Mouse (Mus musculus) adrenal gland, postnatal 10 days (tissue): ENCODE results near the gene Map2k7. TPM values are rescaled to one million over a fixed set of nuclear protein-coding genes. Genes with fewer than 3 reads are reported as not detected.
A peak's percentile ranks its signal among the peaks of the same experiment; 100 is the strongest.
"Not testable (repeated sequence)": the region's sequence is repeated elsewhere in the genome, so short reads cannot be mapped to it uniquely, and the experiment has no call there.

Source experiments
- DNase-seq: peaks from one replicate; pipeline ENCODE4 v3.0.0; 2021; ENCODE audit warnings: mixed read lengths
- total RNA-seq, 2 experiments: library from RNA; stranded (reverse); gene quantifications; 2 replicates each; pipeline ENCODE4 v1.2.3; 2021

The Map2k7 gene
- total RNA-seq, 2 experiments from 2014 or later, result 78.2 to 79.0 TPM

- DNase-seq, result no peak
Observed at GRCm38 (mm10) chr8:4226323-4226722, 12.2 kb upstream of the Map2k7 start.

- peak; percentile 80 for DNase-seq
Observed at GRCm38 (mm10) chr8:4226739-4227347, 11.7 kb upstream of the Map2k7 start, which contains the start of gene Lrrc8e. TSS of gene Lrrc8e (plus strand) at chr8:4226827.

- no peak for DNase-seq
Observed at GRCm38 (mm10) chr8:4227919-4228318, 10.6 kb upstream of the Map2k7 start.

GRCm38 (mm10) chr8:4229784-4230183 lies 8.8 kb upstream of the Map2k7 start:
- DNase-seq, result no peak

- no peak for DNase-seq
Observed at GRCm38 (mm10) chr8:4230612-4231351, 7.8 kb upstream of the Map2k7 start.

- DNase-seq, result peak; percentile 65
Observed at GRCm38 (mm10) chr8:4237814-4238433, 616 bp upstream of the Map2k7 start.

GRCm38 (mm10) chr8:4239193-4239890 lies 802 bp downstream of the Map2k7 start:
- DNase-seq, result no peak

GRCm38 (mm10) chr8:4245061-4245460 lies 6.5 kb downstream of the Map2k7 start:
- no peak for DNase-seq

GRCm38 (mm10) chr8:4245737-4246136 lies 7.2 kb downstream of the Map2k7 start:
- no peak for DNase-seq

- no peak for DNase-seq
Observed at GRCm38 (mm10) chr8:4247241-4247640, 8.7 kb downstream of the Map2k7 start.

- DNase-seq, result peak; percentile 43
Observed at GRCm38 (mm10) chr8:4247951-4248540, 9.5 kb downstream of the Map2k7 start, which contains the start of gene Tgfbr3l. TSS of gene Tgfbr3l (plus strand) at chr8:4248214.

- DNase-seq, result peak; percentile 73
Observed at GRCm38 (mm10) chr8:4249213-4249612, 10.7 kb downstream of the Map2k7 start.

- DNase-seq, result peak; percentile 92
Observed at GRCm38 (mm10) chr8:4250306-4250970, 11.9 kb downstream of the Map2k7 start.

GRCm38 (mm10) chr8:4252116-4252760 lies 13.7 kb downstream of the Map2k7 start:
- no peak for DNase-seq

GRCm38 (mm10) chr8:4252934-4253841 lies 14.6 kb downstream of the Map2k7 start, which contains the start of gene Snapc2:
TSS of gene Snapc2 (plus strand) at chr8:4253080.
- peak; percentile 98 for DNase-seq

- DNase-seq, result peak; percentile 76
Observed at GRCm38 (mm10) chr8:4254001-4254400, 15.5 kb downstream of the Map2k7 start.

- DNase-seq, result not testable (repeated sequence)
Observed at GRCm38 (mm10) chr8:4255471-4255870, 16.9 kb downstream of the Map2k7 start.

- no peak for DNase-seq
Observed at GRCm38 (mm10) chr8:4256911-4257310, 18.4 kb downstream of the Map2k7 start.

- DNase-seq, result no peak
Observed at GRCm38 (mm10) chr8:4257350-4257749, 18.8 kb downstream of the Map2k7 start.

- peak; percentile 86 for DNase-seq
Observed at GRCm38 (mm10) chr8:4258233-4258632, 19.7 kb downstream of the Map2k7 start.
